Mouse (Mus musculus): ENCODE results near the gene Adh4. TPM values are rescaled to one million over a fixed set of nuclear protein-coding genes. Genes with fewer than 3 reads are reported as not detected.

Adh4 gene
- polyA plus RNA-seq, 1 experiment = not detected

GRCm38 (mm10) chr3:138438716-138439115, 23.4 kb downstream of the Adh4 start:
- H3K4me1 ChIP-seq (ENCODE audit: control insufficient read depth) = peaks cover 17% of the 10 kb centered on the region
- H3K36me3 ChIP-seq (ENCODE audit: control insufficient read depth) = no peaks in the 10 kb centered on the region
- H3K4me3 ChIP-seq (replicated peaks) = no peak overlapping the region
- H3K9me3 ChIP-seq (ENCODE audit: control insufficient read depth, low read length) = no peaks in the 10 kb centered on the region
- H3K27me3 ChIP-seq (ENCODE audit: control insufficient read depth) = no peaks in the 10 kb centered on the region
- TF ChIP-seq GATA1 (IDR thresholded peaks at IDR 0.05; ENCODE audit: low read length) (no peak), TAL1 (IDR thresholded peaks at IDR 0.05; ENCODE audit: low read length) (no peak)

GRCm38 (mm10) chr3:138442203-138442602, 26.9 kb downstream of the Adh4 start:
- H3K36me3 ChIP-seq (ENCODE audit: control insufficient read depth) = peaks cover 22% of the 10 kb centered on the region
- no peaks in the 10 kb centered on the region for H3K27me3 ChIP-seq (ENCODE audit: control insufficient read depth)
- H3K4me1 ChIP-seq (ENCODE audit: control insufficient read depth) = peaks cover 24% of the 10 kb centered on the region
- H3K4me3 ChIP-seq (replicated peaks) = peak overlapping the region; percentile 94
- no peaks in the 10 kb centered on the region for H3K9me3 ChIP-seq (ENCODE audit: control insufficient read depth, low read length)
- TF ChIP-seq TAL1 (IDR thresholded peaks at IDR 0.05; ENCODE audit: low read length) (no peak), GATA1 (IDR thresholded peaks at IDR 0.05; ENCODE audit: low read length) (no peak)

- Histone ChIP-seq H3K9me3 (ENCODE audit: control insufficient read depth, low read length) (no peaks in the 10 kb centered on the region), H3K4me3 (replicated peaks) (peak within 1 kb of the TSS; percentile 94), H3K27me3 (ENCODE audit: control insufficient read depth) (no peaks in the 10 kb centered on the region), H3K4me1 (ENCODE audit: control insufficient read depth) (peaks cover 24% of the 10 kb centered on the region), H3K36me3 (ENCODE audit: control insufficient read depth) (peaks cover 26% of the 10 kb centered on the region)
- no peak for TF ChIP-seq GATA1 (IDR thresholded peaks at IDR 0.05; ENCODE audit: low read length)
- no peak for TF ChIP-seq TAL1 (IDR thresholded peaks at IDR 0.05; ENCODE audit: low read length)
Observed at GRCm38 (mm10) chr3:138442612-138443464, 27.6 kb downstream of the Adh4 start, which contains the start of gene Adh5. Gene Adh5 (plus strand): TSS chr3:138443093.

GRCm38 (mm10) chr3:138443465-138443771, 28.2 kb downstream of the Adh4 start:
- Histone ChIP-seq H3K36me3 (ENCODE audit: control insufficient read depth) (peaks cover 32% of the 10 kb centered on the region), H3K4me1 (ENCODE audit: control insufficient read depth) (peaks cover 24% of the 10 kb centered on the region), H3K9me3 (ENCODE audit: control insufficient read depth, low read length) (no peaks in the 10 kb centered on the region), H3K27me3 (ENCODE audit: control insufficient read depth) (no peaks in the 10 kb centered on the region), H3K4me3 (replicated peaks) (peak overlapping the region; percentile 94)
- no peak for TF ChIP-seq GATA1 (IDR thresholded peaks at IDR 0.05; ENCODE audit: low read length)
- no peak for TF ChIP-seq TAL1 (IDR thresholded peaks at IDR 0.05; ENCODE audit: low read length)

GRCm38 (mm10) chr3:138448077-138448860, 33.0 kb downstream of the Adh4 start:
- TF ChIP-seq GATA1 (IDR thresholded peaks at IDR 0.05; ENCODE audit: low read length) (no peak), TAL1 (IDR thresholded peaks at IDR 0.05; ENCODE audit: low read length) (no peak)
- H3K9me3 ChIP-seq (ENCODE audit: control insufficient read depth, low read length) = no peaks in the 10 kb centered on the region
- H3K27me3 ChIP-seq (ENCODE audit: control insufficient read depth) = no peaks in the 10 kb centered on the region
- peaks cover 73% of the 10 kb centered on the region for H3K36me3 ChIP-seq (ENCODE audit: control insufficient read depth)
- peaks cover 12% of the 10 kb centered on the region for H3K4me1 ChIP-seq (ENCODE audit: control insufficient read depth)
- no peak overlapping the region for H3K4me3 ChIP-seq (replicated peaks)

GRCm38 (mm10) chr3:138452169-138452568, 36.9 kb downstream of the Adh4 start:
- H3K36me3 ChIP-seq (ENCODE audit: control insufficient read depth) = peaks cover 89% of the 10 kb centered on the region
- TF ChIP-seq TAL1 (IDR thresholded peaks at IDR 0.05; ENCODE audit: low read length) = no peak
- no peak for TF ChIP-seq GATA1 (IDR thresholded peaks at IDR 0.05; ENCODE audit: low read length)
- H3K4me3 ChIP-seq (replicated peaks) = no peak overlapping the region
- H3K4me1 ChIP-seq (ENCODE audit: control insufficient read depth) = no peaks in the 10 kb centered on the region
- H3K9me3 ChIP-seq (ENCODE audit: control insufficient read depth, low read length) = no peaks in the 10 kb centered on the region
- no peaks in the 10 kb centered on the region for H3K27me3 ChIP-seq (ENCODE audit: control insufficient read depth)

- Histone ChIP-seq H3K4me3 (replicated peaks) (no peak overlapping the region), H3K9me3 (ENCODE audit: control insufficient read depth, low read length) (no peaks in the 10 kb centered on the region), H3K4me1 (ENCODE audit: control insufficient read depth) (no peaks in the 10 kb centered on the region), H3K27me3 (ENCODE audit: control insufficient read depth) (no peaks in the 10 kb centered on the region), H3K36me3 (ENCODE audit: control insufficient read depth) (peaks cover 92% of the 10 kb centered on the region)
- TF ChIP-seq TAL1 (IDR thresholded peaks at IDR 0.05; ENCODE audit: low read length) (no peak), GATA1 (IDR thresholded peaks at IDR 0.05; ENCODE audit: low read length) (no peak)
Observed at GRCm38 (mm10) chr3:138454234-138454633, 39.0 kb downstream of the Adh4 start.

GRCm38 (mm10) chr3:138454711-138455435, 39.6 kb downstream of the Adh4 start:
- Histone ChIP-seq H3K4me1 (ENCODE audit: control insufficient read depth) (no peaks in the 10 kb centered on the region), H3K36me3 (ENCODE audit: control insufficient read depth) (peaks cover 92% of the 10 kb centered on the region), H3K27me3 (ENCODE audit: control insufficient read depth) (no peaks in the 10 kb centered on the region), H3K9me3 (ENCODE audit: control insufficient read depth, low read length) (no peaks in the 10 kb centered on the region), H3K4me3 (replicated peaks) (no peak overlapping the region)
- TF ChIP-seq TAL1 (IDR thresholded peaks at IDR 0.05; ENCODE audit: low read length) (no peak), GATA1 (IDR thresholded peaks at IDR 0.05; ENCODE audit: low read length) (no peak)

GRCm38 (mm10) chr3:138458441-138458840, 43.2 kb downstream of the Adh4 start:
- no peaks in the 10 kb centered on the region for H3K9me3 ChIP-seq (ENCODE audit: control insufficient read depth, low read length)
- H3K36me3 ChIP-seq (ENCODE audit: control insufficient read depth) = peaks cover 98% of the 10 kb centered on the region
- TF ChIP-seq TAL1 (IDR thresholded peaks at IDR 0.05; ENCODE audit: low read length) = no peak
- TF ChIP-seq GATA1 (IDR thresholded peaks at IDR 0.05; ENCODE audit: low read length) = no peak

More at GRCm38 (mm10) chr3:138458441-138458840, 43.2 kb downstream of the Adh4 start:
- no peaks in the 10 kb centered on the region for H3K4me1 ChIP-seq (ENCODE audit: control insufficient read depth)
- no peak overlapping the region for H3K4me3 ChIP-seq (replicated peaks)
- H3K27me3 ChIP-seq (ENCODE audit: control insufficient read depth) = no peaks in the 10 kb centered on the region
